Mouse (Mus musculus) small intestine, adult 2 months (tissue): ENCODE results near the gene Col12a1. TPM values are rescaled to one million over a fixed set of nuclear protein-coding genes. Genes with fewer than 3 reads are reported as not detected.

Experiments used
- H3K27ac ChIP-seq: fragments of 200-500 bp; 2 replicates; pipeline ENCODE4 v1.5.1; 2012; ENCODE audit warnings: low read depth, low read length, control low read depth, inconsistent platforms; ENCODE audit not compliant: insufficient read depth
- H3K27me3 ChIP-seq: fragments of 200-500 bp; 2 replicates; pipeline ENCODE4 v1.6.1; 2012; ENCODE audit warnings: mild to moderate bottlenecking, moderate library complexity, low read length, inconsistent platforms; ENCODE audit not compliant: control insufficient read depth, insufficient read depth
- H3K36me3 ChIP-seq: fragments of 200-500 bp; 2 replicates; pipeline ENCODE4 v1.6.1; 2012; ENCODE audit warnings: mild to moderate bottlenecking, low read length, control low read depth, inconsistent platforms; ENCODE audit not compliant: control insufficient read depth, insufficient read depth
- H3K4me1 ChIP-seq: fragments of 200-500 bp; 2 replicates; pipeline ENCODE4 v1.6.1; 2012; ENCODE audit warnings: low read length, inconsistent platforms, mixed read lengths; ENCODE audit not compliant: control insufficient read depth, insufficient read depth, insufficient read length
- H3K4me3 ChIP-seq: fragments of 200-500 bp; 2 replicates; pipeline ENCODE4 v1.5.1; 2012; ENCODE audit warnings: low read depth, mild to moderate bottlenecking, control low read depth, inconsistent platforms, low read length, moderate library complexity
- CTCF ChIP-seq: fragments of 200-500 bp; IDR thresholded peaks from 2 replicates; pipeline ENCODE4 v1.5.1; 2012; ENCODE audit warnings: low read depth, mild to moderate bottlenecking, control low read depth, inconsistent platforms, low read length, moderate library complexity, mixed read lengths; ENCODE audit not compliant: insufficient replicate concordance, insufficient read length; ENCODE audit errors: extremely low read depth
- POLR2A ChIP-seq: fragments of 200-500 bp; IDR thresholded peaks from 2 replicates; pipeline ENCODE4 v1.6.1; 2012; ENCODE audit warnings: low read depth, mild to moderate bottlenecking, control low read depth, inconsistent platforms, low read length, moderate library complexity
- WGBS: fragments of 180-500 bp; shearing (Covaris S2); methylation state at CpG from one replicate; pipeline ENCODE4 v1.1.7; 2018; 5-methylcytosine and 5-hydroxymethylcytosine counted together
- polyA plus RNA-seq: library from polyadenylated mRNA; depleted of rRNA; stranded (reverse); fragments of >200 nt; gene quantifications from 2 replicates; pipeline ENCODE4 v1.2.3, GENCODE M21; 2012

Col12a1 gene
- polyA plus RNA-seq, 1 experiment: 7.9 TPM

- no peak overlapping the region for H3K27ac ChIP-seq
- no peak for TF ChIP-seq POLR2A
- TF ChIP-seq CTCF: no peak
- H3K36me3 ChIP-seq: 0 out of 2 replicates have a peak, but pooled peaks cover 2% of the 10 kb centered on the region
- no peak overlapping the region for H3K4me3 ChIP-seq
- WGBS: 84% methylated on average over 16 of the region's 16 CpGs
- H3K27me3 ChIP-seq: no peaks in the 10 kb centered on the region
- H3K4me1 ChIP-seq: no peaks in the 10 kb centered on the region
Observed at GRCm38 (mm10) chr9:79653327-79654150, 65.1 kb downstream of the Col12a1 start.

DNA sequence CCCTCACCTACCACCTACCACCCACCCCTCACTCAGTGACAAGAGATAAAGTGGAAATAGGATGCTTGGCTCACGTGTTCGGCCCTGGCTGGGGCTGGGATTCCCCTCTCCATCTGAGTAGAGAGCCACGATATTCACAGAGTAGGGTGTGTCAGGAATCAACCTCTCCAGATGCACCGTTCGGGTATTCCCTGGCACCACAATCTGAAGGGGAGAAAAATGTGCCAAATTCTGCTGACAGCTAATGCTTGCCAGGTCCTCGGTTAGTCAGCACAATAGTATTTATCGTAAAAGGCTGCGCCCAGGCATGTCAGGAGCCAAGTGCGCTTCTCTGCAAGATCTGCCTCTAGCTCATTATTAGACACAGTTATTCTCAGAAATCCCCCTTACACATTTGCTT is 70.0 kb downstream of the Col12a1 start:
- 84% methylated on average over 9 of the region's 9 CpGs for WGBS
- Histone ChIP-seq H3K27ac (no peak overlapping the region), H3K4me1 (no peaks in the 10 kb centered on the region), H3K36me3 (no peaks in the 10 kb centered on the region), H3K27me3 (no peaks in the 10 kb centered on the region), H3K4me3 (no peak overlapping the region)
- no peak for TF ChIP-seq POLR2A
- TF ChIP-seq CTCF: no peak

GRCm38 (mm10) chr9:79645757-79646156 is 72.9 kb downstream of the Col12a1 start:
- no peak overlapping the region for H3K27ac ChIP-seq
- 72% methylated on average over 3 of the region's 3 CpGs for WGBS
- no peak overlapping the region for H3K4me3 ChIP-seq
- no peaks in the 10 kb centered on the region for H3K36me3 ChIP-seq
- no peaks in the 10 kb centered on the region for H3K4me1 ChIP-seq
- no peak for TF ChIP-seq POLR2A
- TF ChIP-seq CTCF: no peak
- no peaks in the 10 kb centered on the region for H3K27me3 ChIP-seq

DNA sequence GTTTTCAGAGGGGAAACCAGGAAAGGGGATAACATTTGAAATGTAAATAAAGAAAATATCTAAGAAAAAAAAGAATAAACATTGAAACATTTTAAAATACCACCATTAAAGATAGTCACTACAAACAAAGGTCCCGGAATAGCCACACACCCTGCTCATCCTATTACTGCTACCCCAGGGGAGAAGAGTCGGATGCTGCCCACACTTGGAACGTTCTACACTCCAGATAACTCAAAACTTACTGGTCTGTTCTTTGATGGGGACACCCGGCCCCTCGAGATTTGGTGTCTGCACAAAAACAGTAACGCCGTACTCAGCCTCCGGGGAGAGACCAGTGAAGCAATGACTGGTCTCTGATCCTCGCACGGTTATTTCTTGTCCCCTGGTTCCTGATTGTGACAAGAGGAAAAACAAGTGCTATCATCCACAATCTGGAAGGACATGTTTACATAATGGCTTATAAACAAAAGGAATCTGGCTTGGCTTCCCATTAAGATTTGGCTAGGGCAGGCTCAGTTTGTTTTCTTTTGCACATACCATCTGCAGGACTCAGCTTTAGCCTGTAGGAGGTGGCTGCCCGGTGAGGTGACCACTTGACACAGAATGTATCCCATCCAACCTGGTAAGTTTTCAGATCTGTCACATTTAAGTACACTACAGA is 79.1 kb downstream of the Col12a1 start:
- H3K4me3 ChIP-seq: no peak overlapping the region
- no peaks in the 10 kb centered on the region for H3K4me1 ChIP-seq
- WGBS: 55% methylated on average over 11 of the region's 11 CpGs
- H3K36me3 ChIP-seq: no peaks in the 10 kb centered on the region
- TF ChIP-seq CTCF (no peak), POLR2A (no peak)
- H3K27me3 ChIP-seq: no peaks in the 10 kb centered on the region
- no peak overlapping the region for H3K27ac ChIP-seq

DNA sequence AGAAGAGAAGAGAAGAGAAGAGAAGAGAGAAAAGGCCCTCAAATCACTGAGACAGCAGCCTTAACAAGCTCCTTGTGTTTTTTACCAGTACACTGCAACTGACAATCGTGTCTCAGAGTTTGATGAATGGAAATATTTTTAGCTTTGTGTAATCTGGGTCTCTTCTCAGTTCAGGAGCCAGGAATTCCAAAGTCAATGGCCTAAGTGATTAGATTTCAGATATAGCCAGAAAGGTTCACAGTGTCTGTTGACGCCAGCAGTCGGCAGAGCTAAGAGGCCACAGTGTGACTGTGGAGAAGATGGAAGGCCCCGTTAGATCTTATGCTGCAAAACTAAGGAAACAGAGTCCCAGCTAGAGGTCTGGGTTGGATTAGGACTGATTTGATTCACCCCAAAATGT is 80.8 kb downstream of the Col12a1 start:
- no peaks in the 10 kb centered on the region for H3K27me3 ChIP-seq
- H3K4me1 ChIP-seq: no peaks in the 10 kb centered on the region
- H3K27ac ChIP-seq: no peak overlapping the region
- 19% methylated on average over 4 of the region's 4 CpGs for WGBS
- no peaks in the 10 kb centered on the region for H3K36me3 ChIP-seq
- H3K4me3 ChIP-seq: no peak overlapping the region
- TF ChIP-seq CTCF (no peak), POLR2A (no peak)

DNA sequence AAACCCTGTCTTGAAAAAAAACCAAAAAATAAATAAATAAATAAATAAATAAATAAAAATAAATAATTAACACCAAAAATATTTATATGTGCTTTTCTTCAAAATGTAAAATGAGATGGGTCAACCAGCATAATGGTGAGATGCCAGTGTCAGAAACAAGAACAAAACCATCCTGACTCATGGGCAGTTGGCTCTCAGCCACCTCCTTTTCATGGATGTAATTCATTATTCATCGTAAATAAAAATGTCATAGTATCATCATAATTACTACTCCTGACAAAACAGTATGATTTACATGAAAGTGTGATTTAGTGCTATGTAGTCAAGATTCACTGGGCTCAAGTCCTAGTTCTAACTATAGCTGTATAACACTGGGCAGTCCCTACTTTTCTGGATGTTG is 84.6 kb downstream of the Col12a1 start:
- no peak overlapping the region for H3K4me3 ChIP-seq
- no peaks in the 10 kb centered on the region for H3K36me3 ChIP-seq
- H3K27me3 ChIP-seq: no peaks in the 10 kb centered on the region
- WGBS: 83% methylated on average over 1 of the region's 1 CpGs
- TF ChIP-seq POLR2A: no peak
- TF ChIP-seq CTCF: no peak
- H3K27ac ChIP-seq: no peak overlapping the region
- no peaks in the 10 kb centered on the region for H3K4me1 ChIP-seq

GRCm38 (mm10) chr9:79631186-79631585 is 87.4 kb downstream of the Col12a1 start:
- H3K27me3 ChIP-seq: no peaks in the 10 kb centered on the region
- no peaks in the 10 kb centered on the region for H3K4me1 ChIP-seq
- no peak overlapping the region for H3K4me3 ChIP-seq
- no peaks in the 10 kb centered on the region for H3K36me3 ChIP-seq
- H3K27ac ChIP-seq: no peak overlapping the region
- TF ChIP-seq POLR2A (no peak), CTCF (no peak)
- WGBS: 82% methylated on average over 7 of the region's 7 CpGs
